Mouse (Mus musculus): ENCODE measurements at regions not wholly inside any gene's neighbourhood (a gene's known extent, or its start where the extent isn't known, plus 50 kb on each side); places are given as distances from the start of the nearest gene placed in this dataset.
A peak's percentile ranks its signal among the peaks of the same experiment; 100 is the strongest.

- WGBS = 94% methylated on average over 6 of the region's 6 CpGs
- Histone ChIP-seq H3K4me3 (ENCODE audit: low read depth, low read length) (no peak overlapping the region), H3K27ac (ENCODE audit: low read depth, low read length) (no peak overlapping the region), H3K9ac (ENCODE audit: low read length) (no peak overlapping the region), H3K27me3 (ENCODE audit: control insufficient read depth, insufficient read depth, low read length) (no peaks in the 10 kb centered on the region), H3K9me3 (ENCODE audit: control insufficient read depth, low read length) (no peaks in the 10 kb centered on the region), H3K36me3 (ENCODE audit: control insufficient read depth, insufficient read depth, low read length) (no peaks in the 10 kb centered on the region), H3K4me2 (no peak overlapping the region), H3K4me1 (ENCODE audit: control insufficient read depth, insufficient read depth, low read length) (no peaks in the 10 kb centered on the region)
- ATAC-seq (ENCODE audit: low FRiP score) (no peak), DNase-seq (ENCODE audit: low spot score, missing footprints) (no peak)
These were observed 176.1 kb upstream of the Nsun2 start for GRCm38 (mm10) chr13:69357435-69357834.

- WGBS = 72% methylated on average over 1 of the region's 1 CpGs
- ATAC-seq (ENCODE audit: low FRiP score) = no peak
- H3K9ac ChIP-seq (ENCODE audit: low read length) = no peak overlapping the region
- H3K4me3 ChIP-seq (ENCODE audit: low read depth, low read length) = no peak overlapping the region
- H3K36me3 ChIP-seq (ENCODE audit: control insufficient read depth, insufficient read depth, low read length) = no peaks in the 10 kb centered on the region
- H3K27ac ChIP-seq (ENCODE audit: low read depth, low read length) = no peak overlapping the region
- DNase-seq (ENCODE audit: low spot score, missing footprints) = no peak
- H3K4me2 ChIP-seq = no peak overlapping the region
- peaks cover 5% of the 10 kb centered on the region; the same call in 1 of the 2 replicates for H3K9me3 ChIP-seq (ENCODE audit: control insufficient read depth, low read length)
- no peaks in the 10 kb centered on the region for H3K4me1 ChIP-seq (ENCODE audit: control insufficient read depth, insufficient read depth, low read length)
- no peaks in the 10 kb centered on the region for H3K27me3 ChIP-seq (ENCODE audit: control insufficient read depth, insufficient read depth, low read length)
These were observed 167.6 kb upstream of the Nsun2 start for GRCm38 (mm10) chr13:69365880-69366490.

- H3K27ac ChIP-seq (ENCODE audit: low read depth, low read length) = no peak overlapping the region
- DNase-seq (ENCODE audit: low spot score, missing footprints) (no peak), ATAC-seq (ENCODE audit: low FRiP score) (peak; percentile 35; the same call in 1 of the 2 replicates)
- no peak overlapping the region for H3K4me2 ChIP-seq
- H3K36me3 ChIP-seq (ENCODE audit: control insufficient read depth, insufficient read depth, low read length) = no peaks in the 10 kb centered on the region
- no peaks in the 10 kb centered on the region for H3K4me1 ChIP-seq (ENCODE audit: control insufficient read depth, insufficient read depth, low read length)
- no peak overlapping the region for H3K9ac ChIP-seq (ENCODE audit: low read length)
- H3K9me3 ChIP-seq (ENCODE audit: control insufficient read depth, low read length) = peaks cover under 1% of the 10 kb centered on the region; the same call in 1 of the 2 replicates
- 87% methylated on average over 6 of the region's 6 CpGs for WGBS
- no peak overlapping the region for H3K4me3 ChIP-seq (ENCODE audit: low read depth, low read length)
- no peaks in the 10 kb centered on the region for H3K27me3 ChIP-seq (ENCODE audit: control insufficient read depth, insufficient read depth, low read length)
These were observed 160.3 kb upstream of the Nsun2 start for GRCm38 (mm10) chr13:69373101-69373815.

- ATAC-seq (ENCODE audit: low FRiP score) (peak; percentile 27; the same call in 1 of the 2 replicates), DNase-seq (ENCODE audit: low spot score, missing footprints) (no peak)
- Histone ChIP-seq H3K36me3 (ENCODE audit: control insufficient read depth, insufficient read depth, low read length) (no peaks in the 10 kb centered on the region), H3K4me1 (ENCODE audit: control insufficient read depth, insufficient read depth, low read length) (no peaks in the 10 kb centered on the region), H3K4me2 (no peak overlapping the region), H3K4me3 (ENCODE audit: low read depth, low read length) (no peak overlapping the region), H3K27me3 (ENCODE audit: control insufficient read depth, insufficient read depth, low read length) (no peaks in the 10 kb centered on the region), H3K9ac (ENCODE audit: low read length) (no peak overlapping the region), H3K9me3 (ENCODE audit: control insufficient read depth, low read length) (no peaks in the 10 kb centered on the region), H3K27ac (ENCODE audit: low read depth, low read length) (no peak overlapping the region)
- WGBS = 79% methylated on average over 1 of the region's 1 CpGs
These were observed 159.8 kb upstream of the Nsun2 start for GRCm38 (mm10) chr13:69373816-69374142.

- Histone ChIP-seq H3K27me3 (ENCODE audit: control insufficient read depth, insufficient read depth, low read length) (no peaks in the 10 kb centered on the region), H3K4me2 (no peak overlapping the region), H3K27ac (ENCODE audit: low read depth, low read length) (no peak overlapping the region), H3K36me3 (ENCODE audit: control insufficient read depth, insufficient read depth, low read length) (no peaks in the 10 kb centered on the region), H3K4me1 (ENCODE audit: control insufficient read depth, insufficient read depth, low read length) (no peaks in the 10 kb centered on the region), H3K9me3 (ENCODE audit: control insufficient read depth, low read length) (no peaks in the 10 kb centered on the region), H3K4me3 (ENCODE audit: low read depth, low read length) (no peak overlapping the region), H3K9ac (ENCODE audit: low read length) (no peak overlapping the region)
- ATAC-seq (ENCODE audit: low FRiP score) (no peak), DNase-seq (ENCODE audit: low spot score, missing footprints) (no peak)
- WGBS = 76% methylated on average over 4 of the region's 4 CpGs
These were observed 153.1 kb upstream of the Nsun2 start for GRCm38 (mm10) chr13:69380403-69380802.

GRCm38 (mm10) chr13:69384767-69385166 is 148.8 kb upstream of the Nsun2 start:
- Histone ChIP-seq H3K4me2 (no peak overlapping the region), H3K27ac (ENCODE audit: low read depth, low read length) (no peak overlapping the region), H3K9me3 (ENCODE audit: control insufficient read depth, low read length) (no peaks in the 10 kb centered on the region), H3K27me3 (ENCODE audit: control insufficient read depth, insufficient read depth, low read length) (no peaks in the 10 kb centered on the region), H3K4me3 (ENCODE audit: low read depth, low read length) (no peak overlapping the region), H3K9ac (ENCODE audit: low read length) (no peak overlapping the region), H3K36me3 (ENCODE audit: control insufficient read depth, insufficient read depth, low read length) (no peaks in the 10 kb centered on the region), H3K4me1 (ENCODE audit: control insufficient read depth, insufficient read depth, low read length) (no peaks in the 10 kb centered on the region)
- ATAC-seq (ENCODE audit: low FRiP score) (no peak), DNase-seq (ENCODE audit: low spot score, missing footprints) (no peak)

- H3K27ac ChIP-seq (ENCODE audit: low read depth, low read length) = no peak overlapping the region
- WGBS = 85% methylated on average over 11 of the region's 11 CpGs
- no peak overlapping the region for H3K9ac ChIP-seq (ENCODE audit: low read length)
- no peaks in the 10 kb centered on the region for H3K9me3 ChIP-seq (ENCODE audit: control insufficient read depth, low read length)
- no peaks in the 10 kb centered on the region for H3K36me3 ChIP-seq (ENCODE audit: control insufficient read depth, insufficient read depth, low read length)
- ATAC-seq (ENCODE audit: low FRiP score) (no peak), DNase-seq (ENCODE audit: low spot score, missing footprints) (no peak)
- no peak overlapping the region for H3K4me2 ChIP-seq
- no peaks in the 10 kb centered on the region for H3K4me1 ChIP-seq (ENCODE audit: control insufficient read depth, insufficient read depth, low read length)
- H3K27me3 ChIP-seq (ENCODE audit: control insufficient read depth, insufficient read depth, low read length) = no peaks in the 10 kb centered on the region
- no peak overlapping the region for H3K4me3 ChIP-seq (ENCODE audit: low read depth, low read length)
These were observed 140.4 kb upstream of the Nsun2 start for GRCm38 (mm10) chr13:69392917-69393827.

GRCm38 (mm10) chr13:69394544-69394943 is 139.0 kb upstream of the Nsun2 start:
- Histone ChIP-seq H3K36me3 (ENCODE audit: control insufficient read depth, insufficient read depth, low read length) (no peaks in the 10 kb centered on the region), H3K9me3 (ENCODE audit: control insufficient read depth, low read length) (no peaks in the 10 kb centered on the region), H3K4me2 (no peak overlapping the region), H3K9ac (ENCODE audit: low read length) (no peak overlapping the region), H3K27ac (ENCODE audit: low read depth, low read length) (no peak overlapping the region), H3K4me3 (ENCODE audit: low read depth, low read length) (no peak overlapping the region), H3K27me3 (ENCODE audit: control insufficient read depth, insufficient read depth, low read length) (no peaks in the 10 kb centered on the region), H3K4me1 (ENCODE audit: control insufficient read depth, insufficient read depth, low read length) (no peaks in the 10 kb centered on the region)
- ATAC-seq (ENCODE audit: low FRiP score) (no peak), DNase-seq (ENCODE audit: low spot score, missing footprints) (no peak)
- WGBS = 82% methylated on average over 4 of the region's 4 CpGs

- Histone ChIP-seq H3K9me3 (ENCODE audit: control insufficient read depth, low read length) (peaks cover 3% of the 10 kb centered on the region; the same call in 1 of the 2 replicates), H3K36me3 (ENCODE audit: control insufficient read depth, insufficient read depth, low read length) (no peaks in the 10 kb centered on the region), H3K4me1 (ENCODE audit: control insufficient read depth, insufficient read depth, low read length) (no peaks in the 10 kb centered on the region), H3K4me2 (no peak overlapping the region), H3K4me3 (ENCODE audit: low read depth, low read length) (no peak overlapping the region), H3K27me3 (ENCODE audit: control insufficient read depth, insufficient read depth, low read length) (no peaks in the 10 kb centered on the region), H3K9ac (ENCODE audit: low read length) (no peak overlapping the region), H3K27ac (ENCODE audit: low read depth, low read length) (no peak overlapping the region)
- WGBS = 84% methylated on average over 1 of the region's 1 CpGs
- ATAC-seq (ENCODE audit: low FRiP score) = no peak
- no peak for DNase-seq (ENCODE audit: low spot score, missing footprints)
These were observed 123.2 kb upstream of the Nsun2 start for GRCm38 (mm10) chr13:69410359-69410758.

All from midbrain, embryonic 11.5 days (tissue).